Mouse (Mus musculus) frontal cortex, postnatal 25 days (tissue): ENCODE results near the gene Elk3.
"Not testable (repeated sequence)": the region's sequence is repeated elsewhere in the genome, so short reads cannot be mapped to it uniquely, and the experiment has no call there.

Experiments
- DNase-seq, 2 experiments: peaks; one replicate each; pipeline ENCODE4 v3.0.0; 2022; ENCODE audit warnings: low spot score in 2 of 2

The Elk3 gene

GRCm38 (mm10) chr10:93310721-93311411 lies at the start of gene Elk3:
Gene Elk3, minus strand, starts transcription at chr10:93311135.
- DNase-seq = no peak

- no peak for DNase-seq
These were observed 49.7 kb upstream of the Elk3 start for GRCm38 (mm10) chr10:93360623-93361022.

DNA sequence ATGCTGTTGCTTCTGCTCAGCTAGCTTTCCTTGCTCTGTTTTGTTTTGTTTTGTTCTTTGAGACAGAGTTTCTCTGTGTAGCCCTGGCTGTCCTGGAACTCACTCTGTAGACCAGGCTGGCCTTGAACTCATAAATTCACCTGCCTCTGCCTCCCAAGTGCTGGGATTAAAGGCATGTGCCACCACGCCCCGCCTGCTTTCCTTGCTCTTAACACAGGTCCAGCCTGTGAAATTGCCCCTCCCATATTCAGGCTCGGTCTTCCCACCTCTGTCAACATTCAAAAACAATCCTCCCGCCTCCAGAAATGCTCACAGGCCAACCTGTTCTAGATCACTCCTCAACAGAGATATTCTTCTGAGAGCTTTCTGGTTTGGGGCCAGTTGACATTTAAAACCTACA lies 49.3 kb upstream of the Elk3 start:
- DNase-seq = not testable (repeated sequence)

DNA sequence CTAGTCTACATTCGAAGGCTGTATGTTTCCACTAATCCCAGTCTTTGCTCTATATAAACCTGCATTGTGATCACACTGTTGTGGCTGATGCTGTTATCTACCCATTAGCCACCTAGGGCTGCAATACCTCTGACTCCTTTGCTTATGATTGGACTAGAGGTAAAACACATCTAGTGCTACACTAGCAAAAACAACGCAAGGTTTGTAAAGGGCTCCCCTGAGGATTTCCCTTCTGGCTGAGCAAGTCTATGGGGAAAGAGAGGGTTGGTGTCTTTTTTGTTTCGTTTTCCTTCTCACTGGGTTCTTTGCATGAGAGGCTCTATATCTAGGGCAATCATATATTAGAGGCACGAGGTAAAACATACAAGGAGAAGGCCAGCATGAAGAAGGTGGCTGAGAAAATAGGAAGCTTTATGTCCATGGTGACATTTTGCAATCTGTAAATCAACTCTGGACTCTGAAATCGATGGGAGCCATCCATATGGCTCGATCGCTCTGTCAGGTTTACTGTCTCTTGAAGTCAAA lies 48.5 kb upstream of the Elk3 start:
- DNase-seq = no peak

DNA sequence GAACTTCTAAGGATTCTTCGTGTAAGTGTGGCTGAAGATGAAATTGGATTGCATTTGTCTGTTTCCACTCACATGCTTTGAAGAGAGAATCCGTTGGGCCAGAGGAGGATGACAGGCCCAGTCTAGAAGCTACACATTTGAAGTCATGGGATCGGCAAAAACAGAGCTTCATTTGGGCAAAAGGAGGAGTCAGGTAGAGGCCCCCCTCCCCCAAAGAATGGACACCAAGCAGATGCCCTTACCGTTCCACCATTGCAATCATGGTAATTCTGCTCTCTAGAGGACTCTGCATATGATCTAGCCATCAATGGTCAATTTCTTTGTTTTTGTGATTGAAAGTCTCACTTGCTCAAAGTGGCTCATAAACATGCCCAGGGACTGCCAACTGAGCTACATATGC lies 47.9 kb upstream of the Elk3 start:
- no peak for DNase-seq

DNA sequence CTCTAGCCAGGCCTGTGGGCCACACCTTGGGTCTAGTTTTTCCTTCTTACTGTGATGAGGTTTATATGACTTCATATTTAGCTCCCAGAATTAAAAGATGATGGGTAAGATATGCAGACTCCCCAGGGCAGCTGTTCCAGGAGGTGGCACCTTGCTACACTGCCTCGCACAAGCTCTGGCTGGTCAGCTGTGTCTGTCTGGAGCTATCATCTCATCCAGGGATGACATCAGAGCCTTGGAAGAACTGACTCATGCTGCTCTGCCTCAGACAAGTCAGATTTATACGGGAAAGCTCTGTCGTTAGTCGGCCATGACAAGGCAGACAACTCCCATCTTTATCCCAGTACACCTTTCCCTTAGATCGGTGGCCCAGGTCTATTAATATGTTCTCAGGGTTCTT lies 46.2 kb upstream of the Elk3 start:
- no peak for DNase-seq

DNA sequence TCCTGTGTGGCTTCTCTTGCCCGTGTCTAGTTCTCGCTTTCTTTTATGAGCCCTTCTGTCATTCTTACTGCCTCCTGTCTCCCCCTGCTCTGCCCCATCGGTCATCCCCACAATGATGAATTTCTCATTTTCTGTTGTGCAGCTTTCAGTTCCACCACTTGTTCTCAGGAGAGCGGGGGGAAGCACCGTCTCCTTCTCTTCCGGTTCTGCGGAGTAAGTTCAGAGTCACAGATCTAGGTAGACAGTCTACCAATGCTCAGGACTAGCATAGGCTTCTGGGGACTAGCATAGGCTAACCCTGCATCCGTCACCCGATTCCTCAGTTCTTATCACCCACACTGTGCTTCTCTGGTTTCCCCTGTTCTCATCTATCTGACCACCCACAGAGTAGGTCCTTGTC lies 45.2 kb upstream of the Elk3 start:
- DNase-seq = no peak

DNA sequence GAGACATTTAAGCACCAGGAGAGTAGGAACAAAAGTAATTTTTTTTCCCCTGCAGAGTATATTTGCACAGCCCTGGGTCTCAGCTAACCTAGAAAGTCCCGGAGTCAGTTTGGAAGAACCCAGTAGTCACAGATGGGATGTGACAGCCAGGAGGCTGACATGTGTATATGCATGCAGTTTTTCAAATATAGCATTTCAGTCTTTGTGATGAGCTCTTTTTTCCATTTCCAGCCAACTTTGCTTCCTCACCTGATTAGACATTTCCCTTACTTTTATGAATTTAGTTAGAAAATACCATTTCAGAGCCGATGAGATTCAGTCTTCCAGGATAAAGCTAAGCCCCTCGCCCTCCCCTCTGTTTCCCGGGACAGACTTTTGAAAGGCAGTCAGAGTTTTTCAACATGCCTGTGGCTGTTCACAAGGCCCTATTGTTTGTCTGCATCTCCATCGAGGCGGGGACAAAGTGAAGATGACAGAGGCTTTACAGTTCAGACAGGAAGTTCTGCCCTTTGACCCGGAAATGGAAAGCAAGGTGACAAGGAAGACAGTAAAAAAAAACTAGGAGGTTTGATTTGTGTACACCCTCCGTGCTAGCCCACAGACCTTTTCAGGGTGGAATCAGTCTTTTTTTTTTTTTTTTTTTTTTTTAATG lies 44.5 kb upstream of the Elk3 start:
- no peak for DNase-seq

DNA sequence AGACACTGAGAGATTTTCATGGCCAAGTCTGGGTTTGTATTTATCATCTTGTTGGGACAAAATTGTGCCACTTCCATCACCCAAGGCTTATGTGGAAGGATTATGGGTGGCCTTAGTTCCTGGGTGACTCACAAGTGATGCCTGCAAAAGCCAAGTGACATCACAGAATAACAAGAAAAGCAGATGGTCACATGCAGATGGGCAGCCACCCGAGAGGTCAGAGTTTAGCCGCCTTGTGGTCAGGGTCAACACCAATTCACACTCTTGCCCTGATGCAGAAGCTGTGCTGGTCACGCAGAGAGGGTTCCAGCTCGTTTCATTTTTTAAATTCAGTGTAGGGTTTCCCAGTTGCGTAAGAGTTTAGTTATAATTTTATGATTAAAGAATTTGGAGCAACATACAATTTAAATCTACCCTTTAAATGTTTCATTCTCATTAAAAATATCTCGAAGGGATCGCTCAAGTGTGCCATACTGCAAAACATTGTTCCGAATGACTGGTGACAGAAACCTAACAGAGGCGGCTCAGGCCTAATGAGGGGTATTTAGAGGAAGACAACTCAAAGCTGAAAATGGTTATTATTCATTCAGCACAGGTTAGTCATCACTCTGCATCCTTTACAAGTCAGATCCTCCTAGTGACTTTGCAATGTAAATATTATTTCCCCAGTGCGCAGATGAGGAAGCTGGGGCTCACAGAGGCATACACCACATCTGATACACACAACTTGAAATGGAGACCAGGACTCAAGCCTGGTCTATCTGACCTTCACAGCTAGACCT lies 42.8 kb upstream of the Elk3 start:
- no peak for DNase-seq

- DNase-seq = no peak
These were observed 37.1 kb upstream of the Elk3 start for GRCm38 (mm10) chr10:93347918-93348505.

DNA sequence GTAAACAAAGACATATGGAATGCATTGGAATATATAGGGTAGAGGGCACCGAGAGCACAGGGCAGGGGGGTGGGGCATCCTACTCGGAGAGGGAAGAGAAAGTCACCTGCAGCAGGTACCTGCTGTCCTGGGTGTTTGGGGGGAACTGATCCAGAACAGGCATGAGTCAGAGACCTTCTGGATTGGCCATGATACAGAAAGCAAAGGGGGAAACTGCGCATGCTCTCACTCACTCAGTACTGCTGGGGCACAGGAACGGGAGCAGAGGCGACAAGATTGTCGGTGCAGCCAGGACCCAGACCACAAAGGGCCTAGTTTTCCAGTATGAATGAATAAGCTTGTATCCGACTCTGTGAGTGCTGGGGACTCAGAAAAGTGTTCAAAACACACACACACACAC lies 36.5 kb upstream of the Elk3 start:
- DNase-seq = no peak

GRCm38 (mm10) chr10:93346208-93346936 lies 35.4 kb upstream of the Elk3 start:
- DNase-seq = no peak

DNA sequence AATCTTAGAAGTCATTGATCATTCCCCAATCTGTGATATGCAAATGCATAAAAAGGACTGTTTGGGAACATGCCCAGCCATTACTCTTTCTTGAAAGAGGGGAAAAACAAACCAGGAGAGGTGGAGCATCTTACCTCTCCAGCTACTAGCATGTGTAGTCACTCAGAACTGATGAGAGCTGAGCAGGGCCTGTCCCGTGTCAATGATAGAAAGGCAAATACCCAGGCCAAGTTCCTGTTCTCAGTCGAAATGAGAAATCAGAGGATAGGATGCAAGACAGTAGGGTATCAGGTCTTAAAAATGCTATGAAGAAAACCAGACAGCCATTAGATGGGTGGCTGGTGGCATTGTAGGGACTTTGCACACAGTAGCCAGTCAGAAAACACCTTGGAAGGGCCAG lies 34.6 kb upstream of the Elk3 start:
- no peak for DNase-seq

DNA sequence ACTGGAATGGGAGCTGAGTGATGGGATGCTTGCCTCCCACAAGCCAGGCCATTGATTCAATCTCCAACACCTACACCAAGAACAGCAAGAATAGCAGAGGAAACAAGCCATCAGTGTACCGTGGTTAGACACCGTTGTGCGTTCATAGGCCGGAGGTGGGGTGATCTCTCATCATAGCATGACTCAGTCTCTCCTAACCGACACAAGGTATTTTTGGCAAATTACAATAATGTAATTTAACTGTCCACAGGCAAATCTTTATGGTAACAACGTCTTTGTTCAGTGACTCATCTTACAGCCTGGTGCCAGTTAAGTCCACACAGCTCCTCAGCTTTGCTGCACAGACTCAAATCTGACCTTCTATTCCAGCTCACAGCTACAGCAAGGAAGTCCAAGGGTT lies 32.5 kb upstream of the Elk3 start:
- DNase-seq = no peak

DNA sequence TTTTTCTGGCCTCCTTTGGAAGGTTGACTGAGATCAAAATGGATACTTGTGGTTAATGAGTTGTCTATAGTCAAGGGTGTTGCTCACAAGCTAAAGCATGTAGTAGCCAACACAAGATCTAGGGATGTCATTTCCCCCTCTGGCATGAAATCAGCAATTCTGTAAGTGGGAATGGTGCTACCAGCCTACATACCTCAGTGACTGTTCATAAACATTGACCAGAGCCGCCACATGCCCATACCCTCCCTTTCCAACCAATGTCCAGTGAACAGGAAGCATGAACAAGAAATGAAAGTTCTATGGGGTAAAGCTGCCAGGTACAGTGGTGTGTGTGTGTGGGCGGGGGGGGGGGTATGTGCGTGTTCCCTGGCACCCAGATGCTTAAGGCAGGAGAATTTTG lies 32.1 kb upstream of the Elk3 start:
- no peak for DNase-seq

DNA sequence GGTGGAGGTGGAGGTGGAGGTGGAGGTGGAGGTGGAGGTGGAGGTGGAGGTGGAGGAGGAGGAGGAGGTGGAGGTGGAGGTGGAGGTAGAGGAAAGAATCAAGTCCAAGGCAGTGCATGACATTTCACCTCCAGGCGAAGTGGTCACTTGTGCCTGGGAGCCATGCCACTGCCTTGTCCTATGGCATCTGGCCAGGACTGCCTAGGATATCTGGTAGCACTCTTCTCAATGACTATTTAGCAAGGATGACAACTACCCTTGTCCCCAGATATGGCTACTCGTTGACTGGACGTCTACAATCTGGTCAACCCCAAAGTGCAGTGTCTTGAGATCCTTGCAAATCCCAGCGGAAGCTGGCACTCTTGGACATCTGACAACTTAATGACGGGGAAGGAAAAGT lies 27.6 kb upstream of the Elk3 start:
- DNase-seq = no peak

DNA sequence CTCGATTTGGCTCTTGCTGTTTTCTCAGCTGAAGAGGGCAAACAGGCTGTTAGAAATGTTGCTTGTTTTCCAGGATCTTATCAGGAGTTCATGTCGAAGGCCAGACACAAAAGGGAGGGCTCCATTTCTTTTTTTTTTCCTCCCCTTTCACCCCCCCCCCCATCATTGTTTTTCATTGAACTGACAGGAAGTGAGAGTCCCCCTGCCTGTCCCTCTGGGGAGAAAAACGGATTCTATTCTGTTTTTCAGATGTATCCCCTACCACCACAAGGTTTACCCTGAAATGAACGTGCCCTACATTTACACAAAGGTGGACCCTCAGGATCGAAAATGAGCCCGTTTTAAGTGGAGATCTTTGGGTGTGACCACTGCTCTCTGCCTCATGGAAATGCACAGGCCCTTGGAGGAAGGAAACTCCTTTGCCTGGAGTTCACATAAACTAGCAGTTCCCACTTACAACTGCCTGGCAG lies 25.6 kb upstream of the Elk3 start:
- DNase-seq = no peak

DNA sequence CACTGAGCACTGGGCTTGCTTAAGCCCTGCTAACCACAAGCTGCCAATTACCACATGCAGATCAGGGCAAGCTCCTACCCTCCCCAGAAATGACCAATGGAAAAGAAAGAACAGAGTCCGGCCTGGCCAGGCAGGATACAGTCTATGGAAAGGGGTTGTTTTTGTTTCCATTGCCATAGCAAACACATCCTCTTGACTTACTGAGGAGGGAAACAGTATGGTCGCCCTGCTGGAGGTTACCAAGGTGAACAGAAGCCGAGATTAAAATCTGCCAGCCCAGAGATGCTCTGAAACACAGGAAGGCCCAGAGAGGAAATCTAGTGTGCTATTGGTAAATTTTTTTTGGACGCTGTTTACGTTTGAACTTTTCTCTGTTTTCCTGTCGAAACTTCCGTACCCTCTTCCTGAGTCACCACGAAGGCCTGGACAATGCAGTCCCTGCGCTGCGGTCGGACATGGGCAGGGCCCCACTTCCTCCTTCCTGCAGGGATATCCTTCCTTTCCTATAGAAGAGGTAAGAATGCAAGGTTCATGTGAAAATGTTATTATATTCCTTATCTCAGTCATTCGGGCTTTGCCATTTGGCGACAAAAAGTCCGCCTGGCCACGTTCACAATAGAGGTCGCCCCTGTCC lies 25.0 kb upstream of the Elk3 start:
- no peak for DNase-seq

GRCm38 (mm10) chr10:93335001-93335400 lies 24.1 kb upstream of the Elk3 start:
- DNase-seq = no peak

DNA sequence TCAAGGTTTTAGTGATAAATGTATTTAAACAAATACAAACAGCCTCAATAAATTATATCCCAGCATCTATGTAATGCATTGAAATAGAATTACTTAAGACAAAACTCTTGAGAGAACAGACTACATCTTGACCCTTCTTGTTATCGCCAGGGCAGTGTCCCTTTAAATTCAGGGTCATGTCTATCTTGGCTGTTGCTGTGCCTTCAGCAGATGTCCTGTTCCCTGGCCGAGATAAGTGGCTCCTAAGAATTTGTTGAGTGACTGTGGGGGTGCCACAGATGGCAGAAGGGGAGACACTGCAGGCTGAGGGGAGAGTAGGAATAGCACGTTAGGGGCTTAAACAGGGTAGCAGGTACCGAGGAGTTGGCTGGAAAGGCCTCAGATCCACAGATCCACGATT lies 22.3 kb upstream of the Elk3 start:
- DNase-seq = no peak

DNA sequence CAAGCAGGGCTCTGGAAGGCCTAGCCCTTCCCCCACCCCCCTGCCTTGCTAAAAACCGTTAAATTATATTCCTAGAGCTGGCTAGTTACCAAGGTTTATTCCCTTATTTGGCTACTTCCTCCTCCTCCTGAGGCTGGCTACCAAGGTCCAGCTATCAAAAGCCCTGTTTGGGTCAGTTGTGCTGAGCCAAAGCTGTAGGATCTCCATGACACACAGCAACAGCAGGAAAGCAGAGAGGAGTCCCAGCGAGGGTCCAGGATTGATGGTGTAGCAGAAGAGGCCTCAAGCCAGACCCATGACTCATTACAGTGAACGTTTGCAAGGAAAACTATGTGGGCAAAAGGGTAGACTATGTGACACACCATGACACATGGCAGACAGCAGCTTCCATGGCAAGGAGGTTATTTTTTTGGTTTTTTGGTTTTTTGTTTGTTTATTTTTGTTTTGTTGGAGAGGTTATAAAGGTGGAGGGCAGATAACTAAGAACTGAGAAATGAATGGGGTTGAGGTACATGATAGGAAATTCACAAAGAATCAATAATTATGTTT lies 21.4 kb upstream of the Elk3 start:
- no peak for DNase-seq
